Mouse (Mus musculus): Measurements from ENCODE around the gene Cdkn1b. TPM values are rescaled to one million over a fixed set of nuclear protein-coding genes. Genes with fewer than 3 reads are reported as not detected.

The Cdkn1b gene
- polyA plus RNA-seq, 1 experiment, result 37.2 TPM

- TF ChIP-seq CTCF (IDR thresholded peaks at IDR 0.05; ENCODE audit: low read depth, low read length) (no peak), EP300 (IDR thresholded peaks at IDR 0.05; ENCODE audit: insufficient read depth, low read depth, low read length) (no peak), POLR2A (IDR thresholded peaks at IDR 0.05; ENCODE audit: insufficient read depth, low read length) (no peak)
- peak overlapping the region; percentile 2 for H3K27ac ChIP-seq (ENCODE audit: insufficient read depth, low read length)
- H3K27me3 ChIP-seq (ENCODE audit: control insufficient read depth, insufficient read depth, low read length, poor library complexity, severe bottlenecking), result no peaks in the 10 kb centered on the region
- H3K9ac ChIP-seq (ENCODE audit: low read depth, poor library complexity, severe bottlenecking), result peak overlapping the region; percentile 54
- no peaks in the 10 kb centered on the region for H3K36me3 ChIP-seq (ENCODE audit: control insufficient read depth, insufficient read depth, low read length, poor library complexity, severe bottlenecking)
- no peaks in the 10 kb centered on the region for H3K4me1 ChIP-seq (ENCODE audit: control insufficient read depth, insufficient read depth, low read length)
- H3K9me3 ChIP-seq (replicated peaks; ENCODE audit: control insufficient read depth, insufficient read depth, low read length, poor library complexity, severe bottlenecking), result no peaks in the 10 kb centered on the region
- H3K4me3 ChIP-seq (ENCODE audit: low read depth, low read length), result peak overlapping the region; percentile 90
Measured at GRCm38 (mm10) chr6:134929926-134930325, 9.7 kb downstream of the Cdkn1b start.

- Histone ChIP-seq H3K36me3 (ENCODE audit: control insufficient read depth, insufficient read depth, low read length, poor library complexity, severe bottlenecking) (no peaks in the 10 kb centered on the region), H3K27ac (ENCODE audit: insufficient read depth, low read length) (peak overlapping the region; percentile 2; the same call in 1 of the 2 replicates), H3K4me3 (ENCODE audit: low read depth, low read length) (peak overlapping the region; percentile 90), H3K27me3 (ENCODE audit: control insufficient read depth, insufficient read depth, low read length, poor library complexity, severe bottlenecking) (no peaks in the 10 kb centered on the region), H3K9me3 (replicated peaks; ENCODE audit: control insufficient read depth, insufficient read depth, low read length, poor library complexity, severe bottlenecking) (no peaks in the 10 kb centered on the region), H3K9ac (ENCODE audit: low read depth, poor library complexity, severe bottlenecking) (peak overlapping the region; percentile 54), H3K4me1 (ENCODE audit: control insufficient read depth, insufficient read depth, low read length) (no peaks in the 10 kb centered on the region)
- TF ChIP-seq POLR2A (IDR thresholded peaks at IDR 0.05; ENCODE audit: insufficient read depth, low read length), result no peak
- TF ChIP-seq CTCF (IDR thresholded peaks at IDR 0.05; ENCODE audit: low read depth, low read length), result no peak
- no peak for TF ChIP-seq EP300 (IDR thresholded peaks at IDR 0.05; ENCODE audit: insufficient read depth, low read depth, low read length)
Measured at GRCm38 (mm10) chr6:134930383-134930782, 10.2 kb downstream of the Cdkn1b start.

- Histone ChIP-seq H3K27ac (ENCODE audit: insufficient read depth, low read length) (no peak overlapping the region), H3K4me3 (ENCODE audit: low read depth, low read length) (no peak overlapping the region), H3K36me3 (ENCODE audit: control insufficient read depth, insufficient read depth, low read length, poor library complexity, severe bottlenecking) (no peaks in the 10 kb centered on the region), H3K4me1 (ENCODE audit: control insufficient read depth, insufficient read depth, low read length) (no peaks in the 10 kb centered on the region), H3K9me3 (replicated peaks; ENCODE audit: control insufficient read depth, insufficient read depth, low read length, poor library complexity, severe bottlenecking) (no peaks in the 10 kb centered on the region), H3K9ac (ENCODE audit: low read depth, poor library complexity, severe bottlenecking) (no peak overlapping the region), H3K27me3 (ENCODE audit: control insufficient read depth, insufficient read depth, low read length, poor library complexity, severe bottlenecking) (no peaks in the 10 kb centered on the region)
- no peak for TF ChIP-seq EP300 (IDR thresholded peaks at IDR 0.05; ENCODE audit: insufficient read depth, low read depth, low read length)
- no peak for TF ChIP-seq POLR2A (IDR thresholded peaks at IDR 0.05; ENCODE audit: insufficient read depth, low read length)
- no peak for TF ChIP-seq CTCF (IDR thresholded peaks at IDR 0.05; ENCODE audit: low read depth, low read length)
Measured at GRCm38 (mm10) chr6:134931146-134931545, 10.9 kb downstream of the Cdkn1b start.

GRCm38 (mm10) chr6:134932486-134933206 lies 12.4 kb downstream of the Cdkn1b start:
- Histone ChIP-seq H3K4me1 (ENCODE audit: control insufficient read depth, insufficient read depth, low read length) (no peaks in the 10 kb centered on the region), H3K27ac (ENCODE audit: insufficient read depth, low read length) (no peak overlapping the region), H3K9ac (ENCODE audit: low read depth, poor library complexity, severe bottlenecking) (no peak overlapping the region), H3K9me3 (replicated peaks; ENCODE audit: control insufficient read depth, insufficient read depth, low read length, poor library complexity, severe bottlenecking) (no peaks in the 10 kb centered on the region), H3K36me3 (ENCODE audit: control insufficient read depth, insufficient read depth, low read length, poor library complexity, severe bottlenecking) (no peaks in the 10 kb centered on the region), H3K4me3 (ENCODE audit: low read depth, low read length) (no peak overlapping the region), H3K27me3 (ENCODE audit: control insufficient read depth, insufficient read depth, low read length, poor library complexity, severe bottlenecking) (no peaks in the 10 kb centered on the region)
- TF ChIP-seq CTCF (IDR thresholded peaks at IDR 0.05; ENCODE audit: low read depth, low read length) (no peak), POLR2A (IDR thresholded peaks at IDR 0.05; ENCODE audit: insufficient read depth, low read length) (no peak), EP300 (IDR thresholded peaks at IDR 0.05; ENCODE audit: insufficient read depth, low read depth, low read length) (no peak)

- H3K27ac ChIP-seq (ENCODE audit: insufficient read depth, low read length), result no peak overlapping the region
- no peaks in the 10 kb centered on the region for H3K4me1 ChIP-seq (ENCODE audit: control insufficient read depth, insufficient read depth, low read length)
- H3K9me3 ChIP-seq (replicated peaks; ENCODE audit: control insufficient read depth, insufficient read depth, low read length, poor library complexity, severe bottlenecking), result no peaks in the 10 kb centered on the region
- no peak overlapping the region for H3K9ac ChIP-seq (ENCODE audit: low read depth, poor library complexity, severe bottlenecking)
- TF ChIP-seq POLR2A (IDR thresholded peaks at IDR 0.05; ENCODE audit: insufficient read depth, low read length) (no peak), EP300 (IDR thresholded peaks at IDR 0.05; ENCODE audit: insufficient read depth, low read depth, low read length) (no peak), CTCF (IDR thresholded peaks at IDR 0.05; ENCODE audit: low read depth, low read length) (no peak)
- H3K4me3 ChIP-seq (ENCODE audit: low read depth, low read length), result no peak overlapping the region
- H3K36me3 ChIP-seq (ENCODE audit: control insufficient read depth, insufficient read depth, low read length, poor library complexity, severe bottlenecking), result no peaks in the 10 kb centered on the region
- H3K27me3 ChIP-seq (ENCODE audit: control insufficient read depth, insufficient read depth, low read length, poor library complexity, severe bottlenecking), result no peaks in the 10 kb centered on the region
Measured at GRCm38 (mm10) chr6:134933207-134933558, 13.0 kb downstream of the Cdkn1b start.

- no peaks in the 10 kb centered on the region for H3K27me3 ChIP-seq (ENCODE audit: control insufficient read depth, insufficient read depth, low read length, poor library complexity, severe bottlenecking)
- no peaks in the 10 kb centered on the region for H3K9me3 ChIP-seq (replicated peaks; ENCODE audit: control insufficient read depth, insufficient read depth, low read length, poor library complexity, severe bottlenecking)
- H3K36me3 ChIP-seq (ENCODE audit: control insufficient read depth, insufficient read depth, low read length, poor library complexity, severe bottlenecking), result no peaks in the 10 kb centered on the region
- no peak overlapping the region for H3K9ac ChIP-seq (ENCODE audit: low read depth, poor library complexity, severe bottlenecking)
- H3K27ac ChIP-seq (ENCODE audit: insufficient read depth, low read length), result no peak overlapping the region
- no peaks in the 10 kb centered on the region for H3K4me1 ChIP-seq (ENCODE audit: control insufficient read depth, insufficient read depth, low read length)
- TF ChIP-seq POLR2A (IDR thresholded peaks at IDR 0.05; ENCODE audit: insufficient read depth, low read length), result no peak
- TF ChIP-seq EP300 (IDR thresholded peaks at IDR 0.05; ENCODE audit: insufficient read depth, low read depth, low read length), result no peak
- no peak for TF ChIP-seq CTCF (IDR thresholded peaks at IDR 0.05; ENCODE audit: low read depth, low read length)
- no peak overlapping the region for H3K4me3 ChIP-seq (ENCODE audit: low read depth, low read length)
Measured at GRCm38 (mm10) chr6:134934305-134934704, 14.1 kb downstream of the Cdkn1b start.
